Mouse (Mus musculus): Measurements from ENCODE around the gene Yy1. TPM values are rescaled to one million over a fixed set of nuclear protein-coding genes. Genes with fewer than 3 reads are reported as not detected.
A peak's percentile ranks its signal among the peaks of the same experiment; 100 is the strongest.

Yy1 gene
- polyA plus RNA-seq, 1 experiment from 2014 or later, result 21.7 TPM

DNA sequence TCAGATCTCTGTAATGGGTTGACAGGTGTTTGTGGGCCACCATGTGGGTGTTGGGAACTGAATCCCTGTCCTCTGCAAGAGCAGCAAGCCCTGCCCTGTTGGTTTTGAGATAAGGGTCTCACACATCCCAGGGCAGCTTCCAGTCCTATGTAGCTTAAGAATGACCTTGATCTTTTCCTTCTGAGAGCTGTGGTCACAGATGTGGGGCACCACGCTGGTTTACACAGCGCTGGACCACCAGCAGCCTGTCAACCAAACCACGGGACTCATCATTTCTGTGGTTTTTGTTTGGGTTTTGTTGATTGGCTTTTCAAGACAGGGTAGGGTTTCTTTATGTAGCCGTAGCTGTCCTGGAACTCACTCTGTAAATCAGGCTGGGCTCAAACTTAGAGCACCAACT lies 7.6 kb upstream of the Yy1 start:
- Histone ChIP-seq H3K27ac (replicated peaks; ENCODE audit: low read depth, low read length) (no peak overlapping the region), H3K27me3 (ENCODE audit: control insufficient read depth, insufficient read depth, low read length) (no peaks in the 10 kb centered on the region), H3K9me3 (ENCODE audit: control insufficient read depth, low read length) (no peaks in the 10 kb centered on the region), H3K4me1 (ENCODE audit: control insufficient read depth, insufficient read depth, low read length) (no peaks in the 10 kb centered on the region), H3K36me3 (ENCODE audit: control insufficient read depth, insufficient read depth, low read length) (no peaks in the 10 kb centered on the region), H3K9ac (ENCODE audit: low read length) (no peak overlapping the region), H3K4me2 (ENCODE audit: low read depth, severe bottlenecking) (no peak overlapping the region), H3K4me3 (ENCODE audit: low read depth, low read length) (no peak overlapping the region)
- no peak for ATAC-seq (ENCODE audit: insufficient number of reproducible peaks, low FRiP score, low TSS enrichment, low read depth)
- 89% methylated on average over 4 of the region's 4 CpGs for WGBS
- no peak for DNase-seq (ENCODE audit: low spot score)

DNA sequence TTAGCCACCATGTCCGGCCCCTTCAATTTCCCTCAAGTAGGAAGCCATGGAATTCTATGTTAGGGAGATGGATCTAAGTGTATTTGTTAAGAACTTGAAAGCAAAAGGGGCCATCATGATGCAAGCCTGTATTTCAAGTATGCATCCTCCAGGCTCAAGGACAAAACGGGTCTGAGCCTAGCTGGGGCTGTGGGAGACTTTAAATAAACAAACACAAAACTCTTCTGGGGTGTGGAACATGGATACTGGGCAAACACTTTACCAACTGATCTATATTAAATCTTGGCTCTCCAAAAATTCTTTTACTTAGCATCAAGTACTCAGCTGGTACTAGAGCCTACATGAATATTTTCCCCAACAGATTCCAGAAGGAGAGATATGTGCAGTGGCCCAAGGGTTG lies 5.4 kb upstream of the Yy1 start:
- Histone ChIP-seq H3K36me3 (ENCODE audit: control insufficient read depth, insufficient read depth, low read length) (no peaks in the 10 kb centered on the region), H3K9ac (ENCODE audit: low read length) (no peak overlapping the region)
- 92% methylated on average over 2 of the region's 2 CpGs for whole genome bisulfite sequencing

DNA sequence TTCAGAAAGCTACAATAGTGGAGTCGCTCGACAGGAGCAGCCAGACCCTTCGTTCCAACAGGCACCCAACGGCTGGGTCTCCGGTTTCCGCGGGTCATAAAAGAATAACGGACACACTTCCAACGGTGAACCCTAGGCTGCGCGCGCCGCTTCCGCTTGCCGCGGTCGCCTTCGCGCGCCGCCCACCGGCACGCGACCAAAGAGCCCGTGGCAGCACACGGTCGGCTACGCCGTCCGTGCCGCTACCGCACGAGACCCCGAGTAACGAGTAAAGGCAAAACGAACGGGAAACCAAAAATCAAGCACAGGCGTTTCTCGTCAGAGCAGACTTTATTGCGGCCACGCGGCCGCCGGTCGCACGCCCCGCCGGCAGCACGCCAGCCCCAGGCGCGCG lies 624 bp upstream of the Yy1 start:
- Histone ChIP-seq H3K36me3 (ENCODE audit: control insufficient read depth, insufficient read depth, low read length) (no peaks in the 10 kb centered on the region), H3K9me3 (ENCODE audit: control insufficient read depth, low read length) (no peaks in the 10 kb centered on the region), H3K9ac (ENCODE audit: low read length) (peak overlapping the region; percentile 84), H3K27ac (replicated peaks; ENCODE audit: low read depth, low read length) (peak overlapping the region; percentile 97), H3K4me1 (ENCODE audit: control insufficient read depth, insufficient read depth, low read length) (no peaks in the 10 kb centered on the region; the same call in 1 of the 2 replicates), H3K4me3 (ENCODE audit: low read depth, low read length) (peak overlapping the region; percentile 97), H3K4me2 (ENCODE audit: low read depth, severe bottlenecking) (peak overlapping the region; percentile 44), H3K27me3 (ENCODE audit: control insufficient read depth, insufficient read depth, low read length) (no peaks in the 10 kb centered on the region)
- DNase-seq (ENCODE audit: low spot score), result peak; percentile 84
- under 1% methylated on average over 52 of the region's 52 CpGs for WGBS
- peak; percentile 13; the same call in 1 of the 2 replicates for ATAC-seq (ENCODE audit: insufficient number of reproducible peaks, low FRiP score, low TSS enrichment, low read depth)

More for the DNA sequence above, 5.4 kb upstream of the Yy1 start:
- Histone ChIP-seq H3K27me3 (ENCODE audit: control insufficient read depth, insufficient read depth, low read length) (no peaks in the 10 kb centered on the region), H3K27ac (replicated peaks; ENCODE audit: low read depth, low read length) (no peak overlapping the region), H3K4me1 (ENCODE audit: control insufficient read depth, insufficient read depth, low read length) (no peaks in the 10 kb centered on the region), H3K4me2 (ENCODE audit: low read depth, severe bottlenecking) (no peak overlapping the region), H3K4me3 (ENCODE audit: low read depth, low read length) (no peak overlapping the region), H3K9me3 (ENCODE audit: control insufficient read depth, low read length) (no peaks in the 10 kb centered on the region)
- DNase-seq (ENCODE audit: low spot score), result no peak
- ATAC-seq (ENCODE audit: insufficient number of reproducible peaks, low FRiP score, low TSS enrichment, low read depth), result no peak

DNA sequence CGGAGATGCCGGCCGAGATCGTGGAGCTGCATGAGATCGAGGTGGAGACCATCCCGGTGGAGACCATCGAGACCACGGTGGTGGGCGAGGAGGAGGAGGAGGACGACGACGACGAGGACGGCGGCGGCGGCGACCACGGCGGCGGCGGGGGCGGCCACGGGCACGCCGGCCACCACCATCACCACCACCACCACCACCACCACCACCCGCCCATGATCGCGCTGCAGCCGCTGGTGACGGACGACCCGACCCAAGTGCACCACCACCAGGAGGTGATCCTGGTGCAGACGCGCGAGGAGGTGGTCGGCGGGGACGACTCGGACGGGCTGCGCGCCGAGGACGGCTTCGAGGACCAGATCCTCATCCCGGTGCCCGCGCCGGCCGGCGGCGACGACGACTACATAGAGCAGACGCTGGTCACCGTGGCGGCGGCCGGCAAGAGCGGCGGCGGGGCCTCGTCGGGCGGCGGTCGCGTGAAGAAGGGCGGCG lies 724 bp downstream of the Yy1 start:
- peak; percentile 48 for DNase-seq (ENCODE audit: low spot score)

DNA sequence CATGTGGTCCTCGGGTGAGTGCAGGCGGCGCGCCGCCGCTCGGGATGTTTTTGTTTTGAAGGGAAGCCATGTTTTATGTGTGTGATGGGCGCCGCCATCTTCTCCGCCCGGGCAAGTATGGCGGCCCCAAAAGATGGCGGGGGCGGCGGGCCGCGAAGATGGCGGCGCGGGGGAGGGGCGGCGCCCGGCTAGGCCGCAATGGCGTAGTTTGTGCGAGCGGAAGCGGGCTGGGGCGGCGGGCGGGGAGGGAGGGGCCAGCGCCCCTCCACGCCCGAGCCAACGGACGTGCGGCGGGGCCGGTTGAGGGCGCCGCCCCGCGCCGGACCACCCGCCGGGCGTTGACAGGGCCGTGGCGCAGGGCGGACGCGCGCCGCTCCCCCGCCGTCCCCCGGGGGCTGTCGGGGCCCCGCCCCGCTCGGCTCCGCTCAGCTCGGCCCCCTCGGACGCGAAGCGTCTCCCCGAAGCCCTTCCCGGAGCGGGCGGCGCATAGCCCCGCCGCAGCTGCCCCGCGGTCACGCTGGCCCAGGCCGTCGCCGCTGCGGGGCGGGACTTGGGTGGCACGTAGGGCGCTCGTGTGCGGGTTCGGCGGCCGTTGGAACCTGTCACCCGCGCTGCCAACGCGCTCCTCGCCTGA lies 1.4 kb downstream of the Yy1 start:
- Histone ChIP-seq H3K4me1 (ENCODE audit: control insufficient read depth, insufficient read depth, low read length) (no peaks in the 10 kb centered on the region; the same call in 1 of the 2 replicates), H3K9ac (ENCODE audit: low read length) (peak overlapping the region; percentile 89), H3K27me3 (ENCODE audit: control insufficient read depth, insufficient read depth, low read length) (no peaks in the 10 kb centered on the region), H3K27ac (replicated peaks; ENCODE audit: low read depth, low read length) (peak overlapping the region; percentile 97), H3K4me2 (ENCODE audit: low read depth, severe bottlenecking) (peak overlapping the region; percentile 76), H3K36me3 (ENCODE audit: control insufficient read depth, insufficient read depth, low read length) (no peaks in the 10 kb centered on the region), H3K9me3 (ENCODE audit: control insufficient read depth, low read length) (no peaks in the 10 kb centered on the region), H3K4me3 (ENCODE audit: low read depth, low read length) (peak overlapping the region; percentile 97)
- DNase-seq (ENCODE audit: low spot score) (peak; percentile 84), ATAC-seq (ENCODE audit: insufficient number of reproducible peaks, low FRiP score, low TSS enrichment, low read depth) (peak; percentile 73)
- under 1% methylated on average over 61 of the region's 94 CpGs for WGBS

More for the DNA sequence above, 724 bp downstream of the Yy1 start:
- no peaks in the 10 kb centered on the region for H3K36me3 ChIP-seq (ENCODE audit: control insufficient read depth, insufficient read depth, low read length)
- H3K27ac ChIP-seq (replicated peaks; ENCODE audit: low read depth, low read length), result peak overlapping the region; percentile 97
- no peaks in the 10 kb centered on the region for H3K9me3 ChIP-seq (ENCODE audit: control insufficient read depth, low read length)
- ATAC-seq (ENCODE audit: insufficient number of reproducible peaks, low FRiP score, low TSS enrichment, low read depth), result peak; percentile 6; the same call in 1 of the 2 replicates
- WGBS, result 0% methylated on average over 51 of the region's 71 CpGs
- no peaks in the 10 kb centered on the region for H3K27me3 ChIP-seq (ENCODE audit: control insufficient read depth, insufficient read depth, low read length)
- H3K4me2 ChIP-seq (ENCODE audit: low read depth, severe bottlenecking), result peak overlapping the region; percentile 76
- H3K4me3 ChIP-seq (ENCODE audit: low read depth, low read length), result peak overlapping the region; percentile 97
- peak overlapping the region; percentile 89 for H3K9ac ChIP-seq (ENCODE audit: low read length)
- H3K4me1 ChIP-seq (ENCODE audit: control insufficient read depth, insufficient read depth, low read length), result no peaks in the 10 kb centered on the region; the same call in 1 of the 2 replicates

DNA sequence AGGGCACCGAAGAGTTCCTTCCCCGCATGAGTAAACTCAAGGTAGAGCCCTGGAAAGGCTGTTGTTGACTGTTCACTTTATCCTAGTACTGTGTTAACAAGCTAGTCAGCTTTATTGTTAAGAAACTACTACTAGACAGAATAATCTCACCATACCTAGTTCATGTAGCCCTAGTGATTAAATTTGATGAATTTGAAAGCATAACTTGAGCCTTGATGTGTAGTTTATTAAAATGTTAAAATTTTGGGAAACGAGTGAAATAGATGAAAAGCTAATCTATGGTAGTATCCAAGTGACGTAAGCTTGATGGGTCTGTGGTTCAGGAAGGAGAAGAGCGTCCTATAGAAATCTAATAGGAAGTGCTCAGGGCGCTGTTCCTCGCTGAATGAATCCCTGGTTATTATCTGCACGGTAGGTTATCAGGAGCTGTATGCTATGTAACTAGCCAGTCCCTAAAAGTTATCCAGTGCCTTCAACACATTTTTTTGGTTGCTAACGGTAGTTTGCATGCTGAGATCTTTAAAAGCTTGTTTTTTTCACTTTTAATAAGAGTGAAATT lies 2.3 kb downstream of the Yy1 start:
- DNase-seq (ENCODE audit: low spot score) (no peak), ATAC-seq (ENCODE audit: insufficient number of reproducible peaks, low FRiP score, low TSS enrichment, low read depth) (no peak)
- Histone ChIP-seq H3K9ac (ENCODE audit: low read length) (peak overlapping the region; percentile 89), H3K4me2 (ENCODE audit: low read depth, severe bottlenecking) (peak overlapping the region; percentile 76), H3K27ac (replicated peaks; ENCODE audit: low read depth, low read length) (peak overlapping the region; percentile 97; the same call in 1 of the 2 replicates), H3K9me3 (ENCODE audit: control insufficient read depth, low read length) (no peaks in the 10 kb centered on the region), H3K4me1 (ENCODE audit: control insufficient read depth, insufficient read depth, low read length) (no peaks in the 10 kb centered on the region; the same call in 1 of the 2 replicates), H3K27me3 (ENCODE audit: control insufficient read depth, insufficient read depth, low read length) (no peaks in the 10 kb centered on the region), H3K4me3 (ENCODE audit: low read depth, low read length) (peak overlapping the region; percentile 97), H3K36me3 (ENCODE audit: control insufficient read depth, insufficient read depth, low read length) (no peaks in the 10 kb centered on the region)
- 33% methylated on average over 9 of the region's 9 CpGs for WGBS

DNA sequence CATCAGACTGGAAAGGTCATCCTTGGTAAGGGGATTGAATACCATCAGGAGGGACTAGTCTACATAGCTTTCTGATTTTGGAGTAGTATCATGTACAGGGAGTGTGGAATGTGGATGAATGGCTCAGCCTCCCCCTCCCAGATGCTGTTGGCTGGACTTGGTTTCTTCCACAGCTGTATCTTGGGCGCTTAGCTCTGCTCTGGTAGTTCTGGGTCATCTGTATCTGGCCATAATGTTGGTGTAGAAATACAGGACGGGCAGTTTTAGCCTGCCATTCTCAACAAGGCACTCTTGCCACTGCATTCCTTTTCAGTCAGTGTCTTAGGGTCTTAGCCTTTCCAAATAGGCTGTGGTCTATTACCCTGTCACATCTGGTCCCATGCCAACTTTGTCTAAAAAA lies 8.8 kb downstream of the Yy1 start:
- ATAC-seq (ENCODE audit: insufficient number of reproducible peaks, low FRiP score, low TSS enrichment, low read depth), result no peak
- Histone ChIP-seq H3K27ac (replicated peaks; ENCODE audit: low read depth, low read length) (no peak overlapping the region), H3K4me3 (ENCODE audit: low read depth, low read length) (no peak overlapping the region), H3K4me2 (ENCODE audit: low read depth, severe bottlenecking) (no peak overlapping the region), H3K27me3 (ENCODE audit: control insufficient read depth, insufficient read depth, low read length) (no peaks in the 10 kb centered on the region), H3K9me3 (ENCODE audit: control insufficient read depth, low read length) (no peaks in the 10 kb centered on the region), H3K36me3 (ENCODE audit: control insufficient read depth, insufficient read depth, low read length) (no peaks in the 10 kb centered on the region), H3K4me1 (ENCODE audit: control insufficient read depth, insufficient read depth, low read length) (0 out of 2 replicates have a peak, but pooled peaks cover 2% of the 10 kb centered on the region), H3K9ac (ENCODE audit: low read length) (no peak overlapping the region)
- DNase-seq (ENCODE audit: low spot score), result no peak
- 87% methylated on average over 2 of the region's 2 CpGs for WGBS

DNA sequence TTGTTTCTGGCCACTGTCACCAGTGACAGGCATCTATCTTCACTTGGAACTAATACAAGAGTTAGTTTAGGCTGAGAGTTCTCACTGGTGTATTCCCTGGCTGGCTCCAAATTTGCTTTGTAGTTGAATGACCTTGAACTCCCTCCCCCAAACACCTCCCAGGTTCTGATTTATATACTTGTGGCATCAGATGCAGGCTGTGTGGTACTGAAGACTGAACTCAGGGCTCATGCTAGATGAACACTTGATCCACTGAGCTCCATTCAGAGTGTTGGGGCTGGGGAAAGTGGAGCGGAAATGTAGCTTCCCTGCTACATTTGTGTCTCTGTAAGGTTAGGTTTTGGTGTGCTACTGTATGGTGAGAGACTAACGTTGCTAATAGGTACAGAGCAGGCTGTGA lies 11.6 kb downstream of the Yy1 start:
- ATAC-seq (ENCODE audit: insufficient number of reproducible peaks, low FRiP score, low TSS enrichment, low read depth) (no peak), DNase-seq (ENCODE audit: low spot score) (no peak)
- H3K4me3 ChIP-seq (ENCODE audit: low read depth, low read length), result no peak overlapping the region
- 0 out of 2 replicates have a peak, but pooled peaks cover 2% of the 10 kb centered on the region for H3K36me3 ChIP-seq (ENCODE audit: control insufficient read depth, insufficient read depth, low read length)
- no peak overlapping the region for H3K4me2 ChIP-seq (ENCODE audit: low read depth, severe bottlenecking)
- 92% methylated on average over 2 of the region's 2 CpGs for WGBS
- H3K27me3 ChIP-seq (ENCODE audit: control insufficient read depth, insufficient read depth, low read length), result no peaks in the 10 kb centered on the region
- no peak overlapping the region for H3K27ac ChIP-seq (replicated peaks; ENCODE audit: low read depth, low read length)
- no peaks in the 10 kb centered on the region for H3K9me3 ChIP-seq (ENCODE audit: control insufficient read depth, low read length)
- 0 out of 2 replicates have a peak, but pooled peaks cover 2% of the 10 kb centered on the region for H3K4me1 ChIP-seq (ENCODE audit: control insufficient read depth, insufficient read depth, low read length)
- no peak overlapping the region for H3K9ac ChIP-seq (ENCODE audit: low read length)
